Mouse (Mus musculus): ENCODE data around the gene B9d2.

GRCm38 (mm10) chr7:25727800-25728199 is 47.2 kb downstream of the B9d2 start:
- TF ChIP-seq CTCF (IDR thresholded peaks at IDR 0.05; ENCODE audit: borderline replicate concordance, extremely low read depth, insufficient read depth, insufficient read length): no peak
- TF ChIP-seq POLR2A (IDR thresholded peaks at IDR 0.05; ENCODE audit: borderline replicate concordance, extremely low read depth, insufficient read depth, insufficient read length, poor library complexity, severe bottlenecking): no peak

Data from brain, embryonic 14.5 days (tissue).